Mouse (Mus musculus) midbrain, embryonic 10.5 days (tissue): ENCODE measurements around the gene Depdc5. TPM values are rescaled to one million over a fixed set of nuclear protein-coding genes. Genes with fewer than 3 reads are reported as not detected.

Experiments
- DNase-seq: peaks from one replicate; pipeline ENCODE4 v3.0.0-alpha.2; 2017; ENCODE audit warnings: low spot score
- H3K27ac ChIP-seq: fragments of 300-500 bp; sonication (generic); replicated peaks from 2 replicates; pipeline ENCODE4 v1.5.1; 2016; ENCODE audit warnings: mild to moderate bottlenecking
- H3K27me3 ChIP-seq: fragments of 300-500 bp; sonication (generic); 2 replicates; pipeline ENCODE4 v1.6.1; 2016; ENCODE audit warnings: low read depth, mild to moderate bottlenecking; ENCODE audit not compliant: poor library complexity, severe bottlenecking
- H3K36me3 ChIP-seq: fragments of 300-500 bp; sonication (generic); 2 replicates; pipeline ENCODE4 v1.6.1; 2016; ENCODE audit warnings: mild to moderate bottlenecking, moderate library complexity
- H3K4me1 ChIP-seq: fragments of 300-500 bp; sonication (generic); 2 replicates; pipeline ENCODE4 v1.6.1; 2016
- H3K4me3 ChIP-seq: fragments of 300-500 bp; sonication (generic); 2 replicates; pipeline ENCODE4 v1.5.1; 2016; ENCODE audit warnings: mild to moderate bottlenecking, moderate library complexity
- H3K9me3 ChIP-seq: fragments of 300-500 bp; sonication (generic); replicated peaks from 2 replicates; pipeline ENCODE4 v1.6.1; 2016; ENCODE audit warnings: mild to moderate bottlenecking
- WGBS: fragments of 180-500 bp; shearing (Covaris S2); methylation state at CpG from one replicate; pipeline ENCODE4 v1.1.7; 2016; 5-methylcytosine and 5-hydroxymethylcytosine counted together
- polyA plus RNA-seq: library from polyadenylated mRNA; unstranded; fragments of >200 nt; fragmentation: Nextera tagmentation; extraction: Ambion mirVana; gene quantifications from 2 replicates; pipeline ENCODE4 v1.2.1, GENCODE M21; 2016

Gene Depdc5
- polyA plus RNA-seq, 1 experiment from 2014 or later: 30.9 TPM

DNA sequence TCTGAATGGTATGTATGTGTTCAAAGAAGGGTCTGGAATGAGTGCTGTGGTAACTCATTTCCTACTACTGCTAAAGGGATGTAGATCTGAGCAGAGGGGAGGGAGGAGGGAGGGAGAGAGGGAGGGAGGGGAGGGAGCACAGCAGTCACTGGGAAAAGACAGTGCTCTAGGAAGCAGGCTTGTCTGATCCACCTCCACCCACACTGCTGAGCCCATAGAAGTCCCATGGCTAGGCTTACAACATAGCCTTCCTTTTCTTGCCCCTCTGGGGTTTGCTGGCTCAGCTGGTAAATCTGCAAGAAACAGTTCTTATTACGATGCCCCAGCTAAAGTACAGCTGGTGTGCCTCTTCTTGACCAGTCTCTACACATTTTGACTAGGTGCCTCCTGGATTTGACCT lies 124.4 kb downstream of the Depdc5 start:
- no peak for DNase-seq
- no peak overlapping the region for H3K27ac ChIP-seq
- H3K9me3 ChIP-seq: no peaks in the 10 kb centered on the region; the same call in 1 of the 2 replicates
- 0 out of 2 replicates have a peak, but pooled peaks cover 5% of the 10 kb centered on the region for H3K4me1 ChIP-seq
- 78% methylated on average over 1 of the region's 1 CpGs for WGBS
- no peaks in the 10 kb centered on the region for H3K27me3 ChIP-seq
- no peak overlapping the region for H3K4me3 ChIP-seq
- peaks cover 63% of the 10 kb centered on the region for H3K36me3 ChIP-seq

DNA sequence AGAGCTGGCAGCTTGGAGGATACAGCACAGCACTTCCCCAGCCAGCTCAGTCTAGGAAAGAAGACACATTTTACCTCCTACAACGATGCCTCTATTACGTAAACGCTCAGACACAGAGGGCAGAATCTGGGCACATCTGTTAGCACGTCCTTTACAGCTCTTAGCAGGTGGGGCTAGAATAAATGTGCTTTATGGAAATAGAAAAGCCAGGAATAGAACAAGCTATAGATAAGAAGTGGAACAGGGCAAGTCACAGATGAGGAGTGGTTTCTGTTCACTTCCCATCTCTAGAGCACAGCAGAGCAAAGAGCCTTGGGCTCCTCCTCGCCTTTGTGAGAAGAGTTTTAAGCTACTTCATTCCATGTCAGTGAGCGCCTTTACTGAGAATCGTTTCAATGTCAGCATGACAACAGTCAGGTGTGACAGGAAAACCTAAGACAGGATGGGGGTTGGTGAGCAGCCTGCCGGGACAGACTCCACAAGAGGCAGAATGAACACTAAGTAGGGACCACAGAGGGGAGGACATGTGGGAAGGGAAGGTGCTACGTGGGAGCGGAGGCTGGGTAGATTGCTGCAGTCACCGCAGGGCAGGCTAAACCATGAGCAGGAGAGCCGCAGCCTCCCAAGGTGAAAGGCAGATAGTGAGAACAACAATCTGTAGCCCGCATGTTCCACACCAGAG lies 126.6 kb downstream of the Depdc5 start:
- H3K27me3 ChIP-seq: no peaks in the 10 kb centered on the region
- H3K4me1 ChIP-seq: 0 out of 2 replicates have a peak, but pooled peaks cover 5% of the 10 kb centered on the region
- no peak for DNase-seq
- peaks cover 41% of the 10 kb centered on the region for H3K36me3 ChIP-seq
- H3K4me3 ChIP-seq: no peak overlapping the region
- H3K9me3 ChIP-seq: no peaks in the 10 kb centered on the region; the same call in 1 of the 2 replicates
- H3K27ac ChIP-seq: no peak overlapping the region
- WGBS: 87% methylated on average over 13 of the region's 13 CpGs

DNA sequence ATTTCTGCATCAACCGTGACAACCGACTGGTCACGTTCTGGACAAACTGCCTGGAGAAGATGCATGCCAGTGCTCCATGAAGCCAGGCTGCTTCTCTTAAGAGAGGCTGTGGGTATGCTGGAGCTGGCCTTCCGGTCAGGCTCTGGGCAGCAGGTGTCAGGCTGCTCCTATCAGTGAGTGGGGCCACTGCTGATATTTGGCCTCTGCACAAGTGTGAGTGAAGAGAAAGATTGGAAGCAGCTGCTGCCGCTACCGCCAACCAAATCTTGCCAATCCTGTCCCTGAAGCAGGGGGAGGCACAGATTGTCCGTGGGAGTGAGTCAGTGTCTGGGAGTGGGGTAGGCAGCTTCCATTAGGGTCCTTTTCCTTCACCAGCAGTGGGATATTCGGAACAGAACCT lies 127.7 kb downstream of the Depdc5 start:
- H3K9me3 ChIP-seq: no peaks in the 10 kb centered on the region; the same call in 1 of the 2 replicates
- no peaks in the 10 kb centered on the region for H3K27me3 ChIP-seq
- H3K4me3 ChIP-seq: no peak overlapping the region
- DNase-seq: no peak
- WGBS: 89% methylated on average over 8 of the region's 8 CpGs
- H3K4me1 ChIP-seq: 0 out of 2 replicates have a peak, but pooled peaks cover 5% of the 10 kb centered on the region
- peak overlapping the region; percentile 38; the same call in 1 of the 2 replicates for H3K27ac ChIP-seq
- peaks cover 34% of the 10 kb centered on the region for H3K36me3 ChIP-seq

- Histone ChIP-seq H3K27me3 (no peaks in the 10 kb centered on the region), H3K9me3 (no peaks in the 10 kb centered on the region), H3K36me3 (peaks cover 9% of the 10 kb centered on the region), H3K27ac (no peak overlapping the region), H3K4me3 (no peak overlapping the region), H3K4me1 (peaks cover 10% of the 10 kb centered on the region; the same call in 1 of the 2 replicates)
- WGBS: 73% methylated on average over 2 of the region's 2 CpGs
- DNase-seq: no peak
Observed at GRCm38 (mm10) chr5:32994471-32994870, 131.0 kb downstream of the Depdc5 start.

DNA sequence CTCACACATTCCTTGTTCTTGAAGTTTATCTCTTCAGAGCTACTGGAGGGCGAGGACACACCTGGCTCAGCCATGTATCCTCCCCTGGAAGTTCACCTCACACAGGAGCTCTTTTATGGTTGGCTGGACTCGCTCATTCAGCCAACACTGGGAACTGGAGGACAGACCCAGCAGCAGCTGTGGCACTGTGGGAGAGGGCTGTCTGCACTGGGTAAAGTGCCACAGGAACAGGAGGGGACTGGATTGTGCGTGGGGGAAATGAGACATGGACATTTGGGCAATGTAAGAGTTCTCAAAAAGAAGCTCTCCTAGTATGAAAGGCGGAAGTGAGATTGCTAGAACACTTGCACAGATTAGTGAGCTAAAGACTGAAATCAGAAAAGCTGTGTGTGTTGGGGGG lies 132.3 kb downstream of the Depdc5 start:
- Histone ChIP-seq H3K27ac (no peak overlapping the region; the same call in 1 of the 2 replicates), H3K4me3 (no peak overlapping the region), H3K27me3 (no peaks in the 10 kb centered on the region), H3K4me1 (peaks cover 10% of the 10 kb centered on the region; the same call in 1 of the 2 replicates), H3K9me3 (no peaks in the 10 kb centered on the region), H3K36me3 (peaks cover 7% of the 10 kb centered on the region)
- no peak for DNase-seq
- 88% methylated on average over 4 of the region's 4 CpGs for WGBS

GRCm38 (mm10) chr5:32996560-32996959 lies 133.1 kb downstream of the Depdc5 start:
- H3K4me3 ChIP-seq: no peak overlapping the region
- H3K9me3 ChIP-seq: no peaks in the 10 kb centered on the region
- 93% methylated on average over 1 of the region's 1 CpGs for WGBS
- H3K27me3 ChIP-seq: no peaks in the 10 kb centered on the region
- peaks cover 5% of the 10 kb centered on the region; the same call in 1 of the 2 replicates for H3K4me1 ChIP-seq
- H3K36me3 ChIP-seq: no peaks in the 10 kb centered on the region
- DNase-seq: no peak
- H3K27ac ChIP-seq: no peak overlapping the region

DNA sequence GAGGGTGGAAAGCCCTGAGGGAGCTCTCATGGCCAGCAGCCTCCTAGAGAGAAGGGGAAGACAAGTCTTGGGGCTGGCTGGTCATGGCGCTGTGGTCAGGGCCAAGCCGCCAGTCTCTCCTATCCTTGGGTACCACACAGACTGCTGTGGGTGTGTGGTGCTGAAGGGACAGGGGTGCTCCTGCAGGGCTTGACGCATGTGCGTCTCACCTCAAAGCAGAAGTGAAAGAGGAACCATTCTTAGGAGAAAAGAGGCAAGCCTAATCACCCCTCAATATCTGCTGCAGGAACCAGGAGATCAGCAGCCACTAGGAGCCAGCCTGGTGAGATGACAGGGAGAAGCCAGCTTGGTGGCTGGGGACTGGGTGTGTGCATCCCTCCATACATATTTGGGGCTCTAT lies 134.2 kb downstream of the Depdc5 start:
- H3K27ac ChIP-seq: no peak overlapping the region
- H3K4me3 ChIP-seq: no peak overlapping the region
- no peak for DNase-seq
- 60% methylated on average over 4 of the region's 4 CpGs for WGBS
- H3K27me3 ChIP-seq: no peaks in the 10 kb centered on the region
- no peaks in the 10 kb centered on the region for H3K9me3 ChIP-seq
- H3K36me3 ChIP-seq: no peaks in the 10 kb centered on the region
- peaks cover 5% of the 10 kb centered on the region; the same call in 1 of the 2 replicates for H3K4me1 ChIP-seq

- Histone ChIP-seq H3K4me1 (peaks cover 5% of the 10 kb centered on the region; the same call in 1 of the 2 replicates), H3K4me3 (no peak overlapping the region), H3K27me3 (no peaks in the 10 kb centered on the region), H3K27ac (no peak overlapping the region), H3K9me3 (no peaks in the 10 kb centered on the region), H3K36me3 (no peaks in the 10 kb centered on the region)
- no peak for DNase-seq
- 85% methylated on average over 4 of the region's 4 CpGs for WGBS
Observed at GRCm38 (mm10) chr5:32998783-32999182, 135.3 kb downstream of the Depdc5 start.

DNA sequence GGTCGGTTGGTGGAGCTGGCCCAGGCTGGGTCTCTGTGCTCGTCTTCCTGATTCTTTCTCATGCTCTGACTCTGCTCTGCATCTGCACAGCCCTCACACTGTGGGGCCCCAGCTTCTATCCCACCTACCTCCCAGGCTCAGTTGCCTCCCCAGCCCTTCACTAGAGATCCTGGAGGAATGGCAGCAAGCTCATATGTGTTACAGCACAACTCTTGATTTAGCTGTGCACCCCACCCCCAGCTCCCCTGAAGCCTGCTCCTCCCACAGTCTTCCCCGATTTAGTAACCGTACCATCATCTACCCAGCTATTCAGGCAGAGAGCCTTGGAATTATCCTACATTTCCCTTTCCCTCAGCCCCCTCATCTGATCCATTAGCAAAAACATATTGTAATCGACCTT lies 137.6 kb downstream of the Depdc5 start:
- no peak overlapping the region for H3K27ac ChIP-seq
- no peak for DNase-seq
- 92% methylated on average over 5 of the region's 5 CpGs for WGBS
- H3K9me3 ChIP-seq: no peaks in the 10 kb centered on the region
- peaks cover 13% of the 10 kb centered on the region for H3K4me1 ChIP-seq
- no peaks in the 10 kb centered on the region for H3K36me3 ChIP-seq
- no peak overlapping the region for H3K4me3 ChIP-seq
- no peaks in the 10 kb centered on the region for H3K27me3 ChIP-seq

DNA sequence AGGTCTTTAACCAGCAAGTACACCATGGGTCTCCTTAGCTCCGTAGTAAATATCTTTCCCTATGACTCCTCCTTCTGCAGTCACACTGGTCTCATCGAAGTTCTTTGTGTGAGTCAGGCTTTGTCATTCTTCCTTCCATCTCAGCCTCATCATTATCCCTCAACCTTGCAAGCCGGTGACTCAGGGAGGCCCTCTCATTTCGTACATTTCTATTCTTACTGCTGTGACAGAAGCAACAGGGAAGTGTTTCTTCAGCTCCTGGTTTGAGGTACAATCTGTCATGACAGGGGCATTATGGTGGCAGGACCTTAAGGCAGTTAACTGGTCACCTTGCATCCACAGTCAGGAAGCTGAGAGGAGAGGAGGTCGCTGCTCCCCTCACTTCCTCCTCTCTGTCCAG lies 139.3 kb downstream of the Depdc5 start:
- Histone ChIP-seq H3K9me3 (no peaks in the 10 kb centered on the region), H3K36me3 (no peaks in the 10 kb centered on the region), H3K4me1 (peaks cover 18% of the 10 kb centered on the region), H3K4me3 (no peak overlapping the region), H3K27me3 (no peaks in the 10 kb centered on the region), H3K27ac (no peak overlapping the region)
- no peak for DNase-seq
- WGBS: 87% methylated on average over 5 of the region's 5 CpGs

- no peak for DNase-seq
- Histone ChIP-seq H3K36me3 (no peaks in the 10 kb centered on the region), H3K27ac (no peak overlapping the region), H3K9me3 (no peaks in the 10 kb centered on the region), H3K4me3 (no peak overlapping the region), H3K4me1 (peaks cover 18% of the 10 kb centered on the region), H3K27me3 (no peaks in the 10 kb centered on the region)
- 79% methylated on average over 6 of the region's 6 CpGs for WGBS
Observed at GRCm38 (mm10) chr5:33003500-33003899, 140.0 kb downstream of the Depdc5 start.

- Histone ChIP-seq H3K27me3 (no peaks in the 10 kb centered on the region), H3K4me1 (peaks cover 18% of the 10 kb centered on the region), H3K27ac (no peak overlapping the region), H3K36me3 (no peaks in the 10 kb centered on the region), H3K9me3 (no peaks in the 10 kb centered on the region), H3K4me3 (no peak overlapping the region)
- DNase-seq: no peak
- WGBS: 89% methylated on average over 4 of the region's 4 CpGs
Observed at GRCm38 (mm10) chr5:33004110-33004509, 140.6 kb downstream of the Depdc5 start.

- peak overlapping the region; percentile 69 for H3K27ac ChIP-seq
- peaks cover 31% of the 10 kb centered on the region for H3K4me1 ChIP-seq
- no peaks in the 10 kb centered on the region for H3K36me3 ChIP-seq
- no peaks in the 10 kb centered on the region for H3K27me3 ChIP-seq
- H3K9me3 ChIP-seq: no peaks in the 10 kb centered on the region
- 87% methylated on average over 11 of the region's 11 CpGs for whole genome bisulfite sequencing
- H3K4me3 ChIP-seq: no peak overlapping the region
- no peak for DNase-seq
Observed at GRCm38 (mm10) chr5:33005442-33006145, 142.1 kb downstream of the Depdc5 start.
